Mouse (Mus musculus): ENCODE data around the gene Tmem121. TPM values are rescaled to one million over a fixed set of nuclear protein-coding genes. Genes with fewer than 3 reads are reported as not detected.

Tmem121 gene
- polyA plus RNA-seq, 1 experiment from 2014 or later = 4.2 TPM

DNA sequence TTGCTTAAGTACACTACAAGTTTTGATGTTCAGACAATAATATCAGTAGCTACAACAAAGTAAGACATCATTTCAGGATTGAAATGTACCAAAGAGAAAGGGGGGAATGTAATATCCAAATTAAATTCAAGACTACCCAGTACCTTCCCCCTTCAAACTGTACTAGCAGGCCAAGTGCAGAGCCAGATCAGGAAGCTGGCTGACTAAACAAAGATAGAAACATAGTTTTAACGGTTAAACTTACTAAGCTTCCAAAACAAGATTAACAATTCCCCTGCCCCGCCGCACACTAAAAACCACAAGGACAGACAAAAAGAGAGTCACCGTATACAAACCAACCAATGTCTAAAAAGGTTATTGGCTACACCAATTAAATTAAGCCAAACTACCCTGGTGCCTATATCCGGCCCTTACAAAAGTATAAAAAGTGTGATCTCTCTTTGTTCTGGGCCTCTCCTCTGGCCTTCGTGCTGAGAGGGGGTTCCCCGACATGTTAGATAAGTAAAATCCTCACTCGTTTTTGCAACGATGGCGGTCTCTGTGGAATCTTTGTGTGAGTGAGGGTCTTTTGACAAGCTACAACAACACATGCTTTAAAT lies 26.7 kb downstream of the Tmem121 start:
- Histone ChIP-seq H3K9ac (ENCODE audit: low read depth, low read length) (no peak overlapping the region), H3K4me3 (ENCODE audit: low read length) (no peak overlapping the region), H3K9me3 (ENCODE audit: control insufficient read depth, low read length) (no peaks in the 10 kb centered on the region), H3K4me2 (replicated peaks; ENCODE audit: low read depth, low read length) (no peak overlapping the region), H3K36me3 (ENCODE audit: control insufficient read depth, insufficient read depth, low read length) (no peaks in the 10 kb centered on the region), H3K4me1 (ENCODE audit: control insufficient read depth, insufficient read depth, low read length) (no peaks in the 10 kb centered on the region), H3K27me3 (ENCODE audit: control insufficient read depth, insufficient read depth, low read length) (no peaks in the 10 kb centered on the region), H3K27ac (ENCODE audit: low read depth, low read length) (no peak overlapping the region)
- ATAC-seq (ENCODE audit: low FRiP score, low TSS enrichment) = no peak
- WGBS = 91% methylated on average over 10 of the region's 10 CpGs

DNA sequence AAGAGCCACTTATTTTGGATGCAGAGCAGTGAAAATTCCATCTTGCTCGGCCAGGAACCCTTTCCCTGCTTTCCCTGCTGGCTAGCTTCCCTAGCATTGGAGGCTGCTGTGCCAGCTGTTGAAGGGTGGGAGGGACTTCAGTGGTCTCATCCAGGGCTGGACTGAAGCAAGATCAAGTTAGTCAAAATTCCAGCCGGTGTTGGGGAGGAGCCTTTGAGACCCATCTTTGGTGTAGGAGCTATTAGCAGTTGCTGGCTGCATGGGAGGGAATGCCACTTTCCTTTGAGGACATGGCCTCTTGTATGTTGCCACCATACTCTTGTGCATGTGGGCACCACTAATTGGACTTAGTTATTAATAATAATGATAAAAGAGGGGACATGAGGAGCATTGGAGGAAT lies 27.5 kb downstream of the Tmem121 start:
- Histone ChIP-seq H3K27ac (ENCODE audit: low read depth, low read length) (no peak overlapping the region), H3K4me3 (ENCODE audit: low read length) (no peak overlapping the region), H3K9me3 (ENCODE audit: control insufficient read depth, low read length) (no peaks in the 10 kb centered on the region), H3K9ac (ENCODE audit: low read depth, low read length) (no peak overlapping the region), H3K4me2 (replicated peaks; ENCODE audit: low read depth, low read length) (no peak overlapping the region), H3K36me3 (ENCODE audit: control insufficient read depth, insufficient read depth, low read length) (no peaks in the 10 kb centered on the region), H3K27me3 (ENCODE audit: control insufficient read depth, insufficient read depth, low read length) (no peaks in the 10 kb centered on the region), H3K4me1 (ENCODE audit: control insufficient read depth, insufficient read depth, low read length) (no peaks in the 10 kb centered on the region)
- ATAC-seq (ENCODE audit: low FRiP score, low TSS enrichment) = no peak
- WGBS = 65% methylated on average over 2 of the region's 2 CpGs

DNA sequence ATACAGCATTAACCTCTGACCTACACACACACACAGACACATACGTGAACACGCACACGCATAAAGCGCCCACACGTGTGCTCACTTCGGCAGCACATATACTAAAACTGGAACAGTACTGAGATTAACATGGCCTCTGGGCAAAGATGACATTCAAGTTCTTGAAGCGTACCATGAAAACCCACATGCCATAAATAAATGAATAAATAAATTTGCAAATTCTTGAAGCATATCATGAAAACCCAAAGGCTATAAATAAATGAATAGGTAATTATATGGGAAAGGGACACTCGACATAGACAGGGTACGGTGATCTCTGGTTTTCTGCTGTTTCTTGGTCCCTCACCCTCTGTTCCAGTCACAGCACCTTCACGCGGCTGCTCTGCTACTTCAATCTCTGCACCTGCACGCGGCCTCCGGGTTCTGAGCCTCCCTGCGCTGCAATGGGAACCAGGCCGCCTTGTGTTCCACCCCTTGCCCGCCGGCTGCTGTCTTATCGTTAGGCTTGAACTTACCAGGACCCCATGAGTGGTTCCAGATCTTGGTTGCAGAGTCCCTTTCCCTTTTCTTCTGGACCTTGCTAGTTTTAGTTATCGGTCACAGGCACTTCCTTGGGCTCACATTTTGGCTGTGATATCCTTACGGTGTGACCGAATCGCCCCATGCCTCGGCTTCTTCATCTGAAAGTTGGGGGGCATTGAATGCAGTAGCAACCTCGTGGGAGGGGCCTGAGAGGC lies 28.5 kb downstream of the Tmem121 start:
- Histone ChIP-seq H3K27ac (ENCODE audit: low read depth, low read length) (no peak overlapping the region), H3K4me3 (ENCODE audit: low read length) (no peak overlapping the region), H3K4me2 (replicated peaks; ENCODE audit: low read depth, low read length) (no peak overlapping the region), H3K27me3 (ENCODE audit: control insufficient read depth, insufficient read depth, low read length) (no peaks in the 10 kb centered on the region), H3K9me3 (ENCODE audit: control insufficient read depth, low read length) (no peaks in the 10 kb centered on the region), H3K4me1 (ENCODE audit: control insufficient read depth, insufficient read depth, low read length) (no peaks in the 10 kb centered on the region), H3K9ac (ENCODE audit: low read depth, low read length) (no peak overlapping the region), H3K36me3 (ENCODE audit: control insufficient read depth, insufficient read depth, low read length) (no peaks in the 10 kb centered on the region)
- no peak for ATAC-seq (ENCODE audit: low FRiP score, low TSS enrichment)
- 81% methylated on average over 25 of the region's 25 CpGs for WGBS

- Histone ChIP-seq H3K9ac (ENCODE audit: low read depth, low read length) (no peak overlapping the region), H3K9me3 (ENCODE audit: control insufficient read depth, low read length) (no peaks in the 10 kb centered on the region), H3K4me3 (ENCODE audit: low read length) (no peak overlapping the region), H3K27me3 (ENCODE audit: control insufficient read depth, insufficient read depth, low read length) (no peaks in the 10 kb centered on the region), H3K4me2 (replicated peaks; ENCODE audit: low read depth, low read length) (no peak overlapping the region), H3K4me1 (ENCODE audit: control insufficient read depth, insufficient read depth, low read length) (no peaks in the 10 kb centered on the region), H3K36me3 (ENCODE audit: control insufficient read depth, insufficient read depth, low read length) (no peaks in the 10 kb centered on the region), H3K27ac (ENCODE audit: low read depth, low read length) (no peak overlapping the region)
- WGBS = 83% methylated on average over 16 of the region's 16 CpGs
- ATAC-seq (ENCODE audit: low FRiP score, low TSS enrichment) = no peak
Observed at GRCm38 (mm10) chr12:113214972-113215666, 29.4 kb downstream of the Tmem121 start.

DNA sequence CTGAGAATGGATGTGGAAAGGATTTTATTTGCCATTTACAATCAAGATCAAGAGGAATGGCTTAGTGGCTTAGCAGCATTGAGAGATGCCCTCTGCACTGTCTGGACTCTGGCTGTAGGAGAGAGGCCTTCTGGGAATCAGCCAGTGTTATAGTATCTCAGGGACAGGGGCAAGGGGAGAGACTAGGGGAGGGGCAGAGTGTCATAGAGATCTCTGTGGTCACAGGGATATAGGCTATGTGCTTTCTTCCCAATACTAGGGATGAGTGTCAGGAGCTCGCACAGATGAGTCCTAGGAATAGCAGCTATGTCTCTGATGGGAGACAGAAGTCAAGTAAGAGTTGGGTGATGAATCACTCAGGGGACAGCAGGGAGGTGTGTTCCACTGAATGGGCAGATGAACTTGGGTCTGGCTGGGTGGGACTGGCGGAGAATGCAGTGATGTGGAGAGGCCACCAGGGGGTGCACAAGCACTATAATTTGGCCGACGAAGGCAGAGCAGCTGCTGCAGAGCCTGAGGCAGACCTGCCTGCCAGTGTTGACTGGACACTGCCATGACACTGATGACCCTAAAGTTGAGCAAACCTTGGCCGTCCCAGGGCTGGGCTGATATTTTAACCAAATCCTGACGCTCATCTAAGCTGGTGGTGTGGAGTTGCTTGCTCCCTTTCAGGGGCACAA lies 30.1 kb downstream of the Tmem121 start:
- Histone ChIP-seq H3K4me1 (ENCODE audit: control insufficient read depth, insufficient read depth, low read length) (no peaks in the 10 kb centered on the region), H3K9me3 (ENCODE audit: control insufficient read depth, low read length) (no peaks in the 10 kb centered on the region), H3K27ac (ENCODE audit: low read depth, low read length) (no peak overlapping the region), H3K36me3 (ENCODE audit: control insufficient read depth, insufficient read depth, low read length) (no peaks in the 10 kb centered on the region), H3K4me3 (ENCODE audit: low read length) (no peak overlapping the region), H3K27me3 (ENCODE audit: control insufficient read depth, insufficient read depth, low read length) (no peaks in the 10 kb centered on the region), H3K4me2 (replicated peaks; ENCODE audit: low read depth, low read length) (no peak overlapping the region), H3K9ac (ENCODE audit: low read depth, low read length) (no peak overlapping the region)
- WGBS = 15% methylated on average over 6 of the region's 6 CpGs
- ATAC-seq (ENCODE audit: low FRiP score, low TSS enrichment) = peak; percentile 56; the same call in 1 of the 2 replicates

- 0 out of 2 replicates have a peak, but pooled peaks have one; percentile 4 for ATAC-seq (ENCODE audit: low FRiP score, low TSS enrichment)
- Histone ChIP-seq H3K4me2 (replicated peaks; ENCODE audit: low read depth, low read length) (no peak overlapping the region), H3K36me3 (ENCODE audit: control insufficient read depth, insufficient read depth, low read length) (no peaks in the 10 kb centered on the region), H3K27me3 (ENCODE audit: control insufficient read depth, insufficient read depth, low read length) (no peaks in the 10 kb centered on the region), H3K27ac (ENCODE audit: low read depth, low read length) (no peak overlapping the region), H3K9ac (ENCODE audit: low read depth, low read length) (no peak overlapping the region), H3K4me1 (ENCODE audit: control insufficient read depth, insufficient read depth, low read length) (no peaks in the 10 kb centered on the region), H3K4me3 (ENCODE audit: low read length) (no peak overlapping the region), H3K9me3 (ENCODE audit: control insufficient read depth, low read length) (no peaks in the 10 kb centered on the region)
- WGBS = 28% methylated on average over 11 of the region's 11 CpGs
Observed at GRCm38 (mm10) chr12:113217306-113218242, 31.8 kb downstream of the Tmem121 start.

DNA sequence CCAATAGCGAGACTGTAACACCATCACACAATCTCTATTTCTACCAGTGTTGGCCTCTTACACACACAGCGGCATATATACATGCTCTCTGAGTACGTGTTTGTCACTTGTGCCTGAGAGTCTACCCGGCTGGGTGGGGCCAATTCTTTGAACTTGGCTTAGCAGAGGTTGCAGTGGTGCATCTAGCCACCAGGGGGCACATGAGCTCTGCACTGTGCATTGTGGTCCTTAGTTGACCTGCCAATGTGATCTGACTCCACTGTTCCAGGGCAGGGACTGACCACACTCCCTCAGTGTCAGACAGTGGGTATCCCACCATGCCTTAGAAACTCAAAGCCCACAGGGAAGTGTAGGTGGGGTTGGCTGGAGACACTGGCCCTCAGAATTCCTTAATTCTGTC lies 34.1 kb downstream of the Tmem121 start:
- WGBS = 61% methylated on average over 4 of the region's 4 CpGs
- no peak for ATAC-seq (ENCODE audit: low FRiP score, low TSS enrichment)
- Histone ChIP-seq H3K4me3 (ENCODE audit: low read length) (no peak overlapping the region), H3K27ac (ENCODE audit: low read depth, low read length) (no peak overlapping the region), H3K27me3 (ENCODE audit: control insufficient read depth, insufficient read depth, low read length) (no peaks in the 10 kb centered on the region), H3K9ac (ENCODE audit: low read depth, low read length) (no peak overlapping the region), H3K4me2 (replicated peaks; ENCODE audit: low read depth, low read length) (no peak overlapping the region), H3K36me3 (ENCODE audit: control insufficient read depth, insufficient read depth, low read length) (no peaks in the 10 kb centered on the region), H3K4me1 (ENCODE audit: control insufficient read depth, insufficient read depth, low read length) (no peaks in the 10 kb centered on the region), H3K9me3 (ENCODE audit: control insufficient read depth, low read length) (no peaks in the 10 kb centered on the region)

- Histone ChIP-seq H3K27me3 (ENCODE audit: control insufficient read depth, insufficient read depth, low read length) (no peaks in the 10 kb centered on the region), H3K4me2 (replicated peaks; ENCODE audit: low read depth, low read length) (no peak overlapping the region), H3K9me3 (ENCODE audit: control insufficient read depth, low read length) (no peaks in the 10 kb centered on the region), H3K4me3 (ENCODE audit: low read length) (no peak overlapping the region), H3K27ac (ENCODE audit: low read depth, low read length) (no peak overlapping the region), H3K36me3 (ENCODE audit: control insufficient read depth, insufficient read depth, low read length) (no peaks in the 10 kb centered on the region), H3K4me1 (ENCODE audit: control insufficient read depth, insufficient read depth, low read length) (no peaks in the 10 kb centered on the region), H3K9ac (ENCODE audit: low read depth, low read length) (no peak overlapping the region)
- WGBS = 38% methylated on average over 4 of the region's 4 CpGs
- ATAC-seq (ENCODE audit: low FRiP score, low TSS enrichment) = peak; percentile 13; the same call in 1 of the 2 replicates
Observed at GRCm38 (mm10) chr12:113220447-113220846, 34.7 kb downstream of the Tmem121 start.
